Mouse (Mus musculus): ENCODE measurements around the gene Galns. TPM values are rescaled to one million over a fixed set of nuclear protein-coding genes. Genes with fewer than 3 reads are reported as not detected.

The Galns gene
- total RNA-seq, 2 experiments from 2014 or later = 8.1 to 8.3 TPM

DNA sequence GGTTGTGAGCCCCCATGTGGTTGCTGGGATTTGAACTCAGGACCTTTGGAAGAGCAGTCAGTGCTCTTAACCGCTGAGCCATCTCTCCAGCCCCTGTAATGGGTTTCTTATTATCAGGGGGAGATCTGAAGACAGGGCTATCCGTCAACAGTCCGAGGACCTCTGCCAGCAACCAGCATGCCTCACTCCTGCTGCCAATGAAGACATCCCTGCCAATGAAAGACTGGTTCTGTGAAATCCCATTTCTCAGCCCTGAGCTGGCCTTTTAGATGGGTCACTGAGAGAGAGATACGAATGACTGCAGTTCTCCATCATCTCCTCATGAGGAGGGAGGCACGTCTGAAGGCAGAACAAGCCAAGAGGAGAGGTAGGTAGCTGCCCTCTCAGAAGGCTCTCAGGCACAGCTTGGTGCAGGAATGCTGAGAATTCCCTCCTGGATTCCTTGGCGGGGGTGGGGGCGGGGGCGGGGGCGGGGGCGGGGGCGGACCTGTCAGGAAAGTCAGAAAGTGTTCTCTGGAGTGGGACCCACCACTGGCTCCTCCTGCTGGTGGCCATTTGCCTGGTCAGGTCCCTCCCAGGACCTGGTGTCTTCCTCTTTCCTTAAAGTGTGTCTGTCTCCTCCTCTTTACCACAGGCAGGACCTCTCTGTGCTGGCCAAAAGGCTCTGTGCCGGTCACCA, 52.5 kb downstream of the Galns start:
- no peak overlapping the region for H3K27ac ChIP-seq
- DNase-seq (ENCODE audit: extremely low spot score in 1 of 2, low spot score in 2 of 2) = no peak
- intact Hi-C loops (cut with DNase I) = no loop called here
- TF ChIP-seq CTCF (IDR thresholded peaks at IDR 0.05) = no peak
- no peak overlapping the region for H3K4me3 ChIP-seq

DNA sequence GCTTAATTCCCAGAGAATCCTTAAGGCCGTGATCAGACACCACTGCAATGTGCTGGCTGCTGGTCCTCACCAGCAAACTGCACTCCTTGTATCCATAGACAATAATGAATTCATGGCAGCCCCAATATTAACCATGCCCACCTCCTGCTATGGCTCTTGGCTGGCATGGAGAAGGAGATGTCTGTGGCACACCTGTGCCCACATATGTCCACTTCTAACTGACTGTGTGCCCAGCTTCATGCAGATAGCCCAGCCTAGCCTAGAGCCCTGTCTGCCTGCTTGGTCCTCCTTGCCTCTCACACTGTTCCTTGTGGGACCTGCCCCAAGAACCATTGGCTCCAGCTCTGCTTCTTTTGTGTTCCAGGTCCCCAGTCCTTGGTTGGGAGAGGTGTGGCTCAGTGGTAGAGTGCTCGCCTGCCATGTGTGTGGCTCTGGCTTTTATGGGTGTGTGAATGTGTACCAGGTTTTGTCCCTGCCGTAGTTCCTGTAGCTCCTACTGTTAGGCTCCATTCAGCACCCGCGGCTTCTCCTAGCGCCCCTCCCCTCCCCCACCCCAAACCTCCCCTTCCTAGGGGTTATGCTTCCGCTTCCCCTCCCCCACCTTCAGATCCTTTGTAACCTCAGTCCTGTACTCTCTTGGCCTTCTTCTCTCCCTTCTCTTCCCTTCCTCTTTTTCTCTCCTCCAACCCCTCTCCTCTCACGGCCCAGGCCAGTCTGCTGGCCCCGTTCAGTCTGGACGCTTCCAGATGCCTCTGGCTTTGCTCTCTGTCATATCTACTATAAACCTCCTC, 53.8 kb downstream of the Galns start:
- Histone ChIP-seq H3K4me3 (no peak overlapping the region), H3K27ac (no peak overlapping the region)
- no peak for TF ChIP-seq CTCF (IDR thresholded peaks at IDR 0.05)
- intact Hi-C loops (cut with DNase I) = no loop called here
- no peak for DNase-seq (ENCODE audit: extremely low spot score in 1 of 2, low spot score in 2 of 2)

DNA sequence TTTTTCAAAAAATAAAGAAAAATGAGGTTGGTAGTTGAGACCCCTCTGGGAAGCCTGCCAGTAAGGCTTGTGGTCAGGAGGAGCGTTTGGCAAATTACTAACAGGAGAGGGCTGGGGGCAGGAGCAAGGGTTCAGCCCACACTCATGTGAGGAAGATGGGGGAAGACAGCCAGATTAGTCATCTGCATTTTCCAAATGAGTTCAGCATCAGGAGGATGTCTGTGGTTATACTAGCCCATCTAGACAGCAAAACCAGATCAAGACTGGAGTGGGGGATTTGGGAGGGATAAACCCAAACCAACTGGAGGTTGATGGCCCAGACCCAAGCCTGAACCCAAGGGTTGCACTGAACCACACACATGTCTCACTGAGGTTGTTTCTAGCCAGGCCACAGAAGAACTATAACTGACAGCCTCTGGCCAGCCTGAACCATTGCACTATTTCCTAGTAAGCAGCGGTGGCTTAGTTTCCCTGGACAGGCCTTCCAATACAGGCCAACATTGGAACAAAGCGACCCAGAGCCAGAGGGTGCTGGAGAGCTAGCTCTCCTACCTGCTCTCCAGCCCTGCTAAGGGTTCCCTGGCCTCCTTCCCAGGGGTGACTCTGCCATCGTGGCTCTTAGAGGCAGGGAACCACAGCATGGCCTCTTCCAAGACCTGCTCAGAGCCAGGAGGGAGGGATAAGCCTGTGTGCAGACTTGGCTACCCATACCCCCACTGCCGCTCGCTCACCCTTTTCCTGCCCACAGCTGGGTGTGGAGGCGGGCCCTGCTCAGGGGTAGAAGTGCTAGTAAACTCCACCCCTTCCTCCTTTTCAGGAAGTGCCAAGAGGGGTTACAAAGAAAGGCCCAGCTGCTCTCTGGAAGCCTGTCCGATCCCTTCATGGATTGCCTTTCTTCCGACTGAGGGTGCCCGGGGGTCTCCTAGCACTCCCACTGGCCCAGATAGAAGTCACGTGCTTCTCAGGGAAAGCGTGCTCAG, 54.9 kb downstream of the Galns start:
- TF ChIP-seq CTCF (IDR thresholded peaks at IDR 0.05) = no peak
- no peak overlapping the region for H3K4me3 ChIP-seq
- H3K27ac ChIP-seq = peak overlapping the region; percentile 69
- no peak for DNase-seq (ENCODE audit: extremely low spot score in 1 of 2, low spot score in 2 of 2)
- intact Hi-C loops (cut with DNase I) = no loop called here

DNA sequence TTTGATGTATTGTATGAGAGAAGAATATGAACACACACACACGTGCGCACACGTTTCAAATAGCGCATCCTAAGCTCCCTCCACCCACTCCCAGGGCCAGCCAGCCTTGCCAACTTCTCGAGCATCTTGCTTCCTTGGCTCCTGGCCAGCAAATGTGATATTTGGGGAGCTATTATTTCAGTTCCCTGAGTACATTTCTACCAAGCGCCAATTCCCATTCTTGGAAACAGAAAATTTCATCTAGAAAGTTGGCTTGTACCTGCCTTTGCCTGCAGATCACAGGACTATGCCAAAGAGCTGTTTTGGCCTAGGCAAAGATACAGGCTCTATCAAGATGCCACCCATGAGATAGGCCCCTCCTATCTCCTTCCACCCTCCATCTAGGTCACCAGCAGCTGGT, 56.5 kb downstream of the Galns start:
- Histone ChIP-seq H3K27ac (peak overlapping the region; percentile 55; the same call in 1 of the 2 replicates), H3K4me3 (no peak overlapping the region)
- peak; percentile 57 to 62 for DNase-seq (ENCODE audit: extremely low spot score in 1 of 2, low spot score in 2 of 2)
- intact Hi-C loops (cut with DNase I) = no loop called here
- no peak for TF ChIP-seq CTCF (IDR thresholded peaks at IDR 0.05)

DNA sequence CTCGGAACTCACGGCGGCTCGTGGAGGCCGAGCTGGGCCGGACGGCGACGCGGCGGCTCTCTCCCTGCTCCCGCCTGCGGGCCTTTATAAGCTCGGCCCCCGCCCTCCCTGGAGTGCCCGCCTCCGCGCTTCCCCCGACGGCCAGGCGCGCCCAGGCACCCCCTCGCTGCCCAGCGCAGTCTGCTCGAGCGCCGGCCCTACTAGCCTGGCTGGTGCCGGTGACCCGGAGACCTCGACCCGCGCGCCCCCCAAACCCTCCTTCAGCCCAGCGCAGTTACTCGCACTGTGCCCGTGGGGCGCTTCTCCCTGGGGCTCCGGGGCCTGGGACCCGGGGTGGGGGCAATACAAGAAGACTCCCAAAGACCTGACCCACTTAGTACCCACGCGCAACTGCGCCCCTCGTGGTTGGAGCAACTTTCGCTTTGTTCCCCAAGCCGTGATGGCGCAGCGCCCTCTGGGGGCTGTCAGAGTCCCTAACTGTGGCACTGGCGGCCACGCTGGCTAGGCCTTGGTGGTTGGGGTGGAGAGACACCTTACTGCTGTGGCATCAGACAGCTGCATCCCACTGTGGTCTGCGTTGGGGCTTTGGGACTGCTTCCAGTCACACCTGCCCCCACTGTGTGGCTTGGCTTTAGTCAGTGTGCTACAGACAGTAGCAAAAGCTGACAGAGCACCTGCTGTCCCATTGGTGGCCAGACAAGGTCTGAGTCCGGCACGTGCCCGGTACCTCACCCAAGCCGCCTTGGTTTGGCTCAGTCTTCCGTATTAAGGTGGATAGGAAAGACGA, 59.8 kb downstream of the Galns start, which contains the start of gene Piezo1:
Gene Piezo1 (minus strand): TSS at position 65 of the 787 bp plus-strand sequence.
- intact Hi-C loops (cut with DNase I) = loop anchor here (1.0 kb wide), 1 partner anchor 50 kb away; no protein-coding TSS in a partner anchor
- peak; percentile 76 to 86 for DNase-seq (ENCODE audit: extremely low spot score in 1 of 2, low spot score in 2 of 2)
- no peak; the same call in none of the 2 replicates for TF ChIP-seq CTCF (IDR thresholded peaks at IDR 0.05)
- peak within 1 kb of the TSS; percentile 52 for H3K4me3 ChIP-seq
- H3K27ac ChIP-seq = peak within 1 kb of the TSS; percentile 53; the same call in 1 of the 2 replicates

DNA sequence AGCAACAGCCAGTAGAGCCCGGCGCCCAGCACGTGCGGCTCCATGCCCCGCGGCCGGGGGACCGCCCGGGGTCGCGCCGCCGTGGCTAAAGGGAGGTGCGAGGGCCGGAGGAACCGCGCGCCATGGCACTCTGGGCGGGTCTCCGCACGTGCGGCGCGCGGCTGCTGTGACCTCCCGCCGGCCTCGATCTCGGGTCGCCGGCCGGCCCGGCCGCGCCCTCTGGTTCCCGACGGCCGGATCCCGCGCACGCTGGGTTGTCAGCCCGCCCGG, 60.3 kb downstream of the Galns start:
- intact Hi-C loops (cut with DNase I) = loop anchor here (1.0 kb wide), 1 partner anchor 50 kb away; no protein-coding TSS in a partner anchor
- TF ChIP-seq CTCF (IDR thresholded peaks at IDR 0.05) = no peak
- peak overlapping the region; percentile 34; the same call in 1 of the 2 replicates for H3K27ac ChIP-seq
- peak overlapping the region; percentile 52 for H3K4me3 ChIP-seq
- DNase-seq (ENCODE audit: extremely low spot score in 1 of 2, low spot score in 2 of 2) = no peak

DNA sequence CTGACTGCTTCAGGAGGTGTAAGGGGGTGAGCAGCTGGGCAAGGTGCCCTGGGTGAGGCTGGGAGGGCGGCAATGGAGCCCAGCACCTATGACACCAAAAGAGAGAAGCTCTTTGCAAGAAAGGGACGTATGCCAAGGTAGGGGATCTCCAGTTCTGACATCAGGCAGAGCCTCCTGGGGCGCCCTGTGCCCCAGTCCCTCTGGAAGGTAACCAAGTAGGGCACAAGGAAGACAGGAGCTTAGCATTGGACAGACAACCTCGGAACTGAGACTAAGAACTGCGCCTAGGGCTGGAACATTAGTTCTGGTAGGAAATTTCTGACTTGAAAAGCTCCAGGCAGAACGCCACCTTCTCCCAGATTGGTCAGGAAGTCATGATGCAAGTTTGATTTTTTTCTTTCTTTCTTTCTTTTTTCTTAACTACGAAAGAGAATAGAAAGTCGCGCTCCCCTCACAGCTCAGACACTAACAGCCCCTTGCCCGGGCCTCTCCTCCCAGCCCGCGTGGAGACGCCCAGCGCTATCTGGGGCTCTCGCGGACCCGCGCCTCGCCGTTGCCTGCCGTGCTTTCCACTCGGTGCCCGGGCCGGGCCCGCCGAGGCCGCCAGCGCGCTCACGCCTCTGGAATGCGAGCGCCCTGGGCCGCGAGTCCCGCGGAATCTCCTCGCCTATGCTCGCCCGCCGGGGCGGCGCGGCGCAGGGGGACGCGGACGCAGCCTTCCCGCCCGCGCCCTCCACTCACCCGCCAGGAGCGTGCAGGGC, 60.8 kb downstream of the Galns start:
- no peak for TF ChIP-seq CTCF (IDR thresholded peaks at IDR 0.05)
- intact Hi-C loops (cut with DNase I) = no loop called here
- H3K4me3 ChIP-seq = peak overlapping the region; percentile 52
- DNase-seq (ENCODE audit: extremely low spot score in 1 of 2, low spot score in 2 of 2) = no peak
- H3K27ac ChIP-seq = peak overlapping the region; percentile 34; the same call in 1 of the 2 replicates

DNA sequence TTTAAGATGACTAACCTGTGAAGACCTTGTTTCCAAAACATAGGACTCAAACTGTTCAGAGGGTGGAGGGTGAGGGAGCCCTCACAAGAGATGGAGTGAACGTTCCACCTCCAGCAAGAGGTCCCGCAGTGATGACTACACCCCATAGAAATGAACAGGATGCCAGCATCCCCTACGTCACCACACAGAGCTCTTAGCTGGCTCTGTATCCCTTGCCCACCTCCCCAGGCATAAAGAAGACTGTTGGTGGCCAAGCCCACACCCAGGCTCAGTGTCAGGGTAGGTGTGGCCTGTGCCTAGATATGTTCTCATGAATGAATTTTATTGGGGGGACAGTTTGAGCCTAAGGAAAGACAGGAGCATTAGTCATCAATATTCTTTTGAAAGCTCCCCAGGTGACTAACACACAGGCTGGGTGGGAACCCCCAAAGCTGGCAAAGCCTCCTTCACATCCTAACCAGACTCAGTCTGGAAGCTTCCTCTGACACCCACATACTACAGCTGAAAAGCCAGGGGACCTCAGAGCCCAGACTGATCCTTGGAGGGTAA, 62.3 kb downstream of the Galns start:
- intact Hi-C loops (cut with DNase I) = no loop called here
- no peak for TF ChIP-seq CTCF (IDR thresholded peaks at IDR 0.05)
- Histone ChIP-seq H3K4me3 (no peak overlapping the region), H3K27ac (no peak overlapping the region)
- DNase-seq (ENCODE audit: extremely low spot score in 1 of 2, low spot score in 2 of 2) = no peak

DNA sequence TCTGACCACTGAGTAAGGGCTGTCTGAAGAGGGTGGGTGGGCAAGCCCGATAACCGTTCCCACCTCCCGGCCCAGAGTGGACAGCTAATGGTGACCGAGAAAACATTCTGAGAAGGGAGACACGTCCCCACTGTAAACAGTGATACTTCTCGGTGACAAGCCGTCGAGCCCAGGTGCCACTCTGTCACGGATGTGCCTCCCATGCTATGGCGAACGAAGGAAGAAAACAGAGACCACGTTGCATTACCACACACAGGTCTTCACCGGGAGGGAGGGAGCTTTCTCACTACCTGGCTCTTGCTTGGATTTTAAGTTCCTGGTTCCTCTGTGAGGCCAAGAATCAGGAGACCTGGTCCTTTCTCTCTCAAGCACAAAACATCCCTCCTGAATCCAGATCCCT, 62.9 kb downstream of the Galns start:
- no peak overlapping the region for H3K27ac ChIP-seq
- H3K4me3 ChIP-seq = no peak overlapping the region
- DNase-seq (ENCODE audit: extremely low spot score in 1 of 2, low spot score in 2 of 2) = no peak
- intact Hi-C loops (cut with DNase I) = no loop called here
- no peak for TF ChIP-seq CTCF (IDR thresholded peaks at IDR 0.05)

DNA sequence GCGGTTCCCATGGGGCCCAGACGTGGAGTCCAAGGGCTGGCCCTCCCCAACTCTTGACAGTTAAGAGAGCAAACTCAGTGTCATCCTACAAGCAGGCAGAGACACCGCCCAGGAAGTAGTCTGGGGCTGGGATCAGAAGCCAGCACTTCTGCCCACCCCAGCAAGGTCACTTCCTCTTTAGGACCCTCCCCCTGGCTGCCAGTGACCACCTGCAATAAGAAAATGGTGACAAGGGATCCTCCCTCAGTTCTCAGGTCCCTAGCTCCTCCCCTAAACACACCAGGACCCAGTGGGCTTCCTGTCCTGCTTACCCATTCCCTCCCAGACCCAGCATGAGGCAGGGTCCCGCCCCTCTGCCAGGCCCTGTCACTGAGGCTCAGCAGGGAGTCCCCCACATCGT, 63.4 kb downstream of the Galns start:
- no peak overlapping the region for H3K4me3 ChIP-seq
- no peak for DNase-seq (ENCODE audit: extremely low spot score in 1 of 2, low spot score in 2 of 2)
- TF ChIP-seq CTCF (IDR thresholded peaks at IDR 0.05) = no peak
- no peak overlapping the region for H3K27ac ChIP-seq
- intact Hi-C loops (cut with DNase I) = no loop called here
